Mouse (Mus musculus) heart, embryonic 11.5 days (tissue): ENCODE measurements around the gene Tcte1. TPM values are rescaled to one million over a fixed set of nuclear protein-coding genes. Genes with fewer than 3 reads are reported as not detected.

Experiments
- ATAC-seq: fragments of 200-750 bp; cut with Nextera tagmentation; replicated peaks from 2 replicates; pipeline ENCODE4 v1.8.0; 2017; ENCODE audit warnings: moderate library complexity; ENCODE audit not compliant: insufficient number of reproducible peaks, low FRiP score, low TSS enrichment
- H3K27ac ChIP-seq: fragments of 300-500 bp; sonication (generic); 2 replicates; pipeline ENCODE4 v1.5.1; 2014; ENCODE audit warnings: mild to moderate bottlenecking, low read depth, low read length
- H3K27me3 ChIP-seq: fragments of 300-500 bp; sonication (generic); 2 replicates; pipeline ENCODE4 v1.6.1; 2014; ENCODE audit warnings: mild to moderate bottlenecking, low read length, mixed read lengths; ENCODE audit not compliant: control insufficient read depth, insufficient read depth
- H3K36me3 ChIP-seq: fragments of 300-500 bp; sonication (generic); 2 replicates; pipeline ENCODE4 v1.6.1; 2014; ENCODE audit warnings: mild to moderate bottlenecking, low read length, moderate library complexity, mixed read lengths; ENCODE audit not compliant: control insufficient read depth, insufficient read depth
- H3K4me1 ChIP-seq: fragments of 300-500 bp; sonication (generic); 2 replicates; pipeline ENCODE4 v1.6.1; 2014; ENCODE audit warnings: low read length; ENCODE audit not compliant: control insufficient read depth, insufficient read depth
- H3K4me2 ChIP-seq: fragments of 300-500 bp; sonication (generic); 2 replicates; pipeline ENCODE4 v1.6.1; 2014; ENCODE audit warnings: mild to moderate bottlenecking, moderate library complexity
- H3K4me3 ChIP-seq: fragments of 300-500 bp; sonication (generic); 2 replicates; pipeline ENCODE4 v1.5.1; 2014; ENCODE audit warnings: low read depth, low read length
- H3K9ac ChIP-seq: fragments of 300-500 bp; sonication (generic); 2 replicates; pipeline ENCODE4 v1.6.1; 2014; ENCODE audit warnings: mild to moderate bottlenecking, low read depth, low read length, moderate library complexity
- H3K9me3 ChIP-seq: fragments of 300-500 bp; sonication (generic); replicated peaks from 2 replicates; pipeline ENCODE4 v1.6.1; 2016; ENCODE audit warnings: low read length; ENCODE audit not compliant: control insufficient read depth
- WGBS: fragments of 180-500 bp; shearing (Covaris S2); extraction: QIAGEN DNeasy Blood & Tissue Kit; methylation state at CpG from one replicate; pipeline ENCODE4 v1.1.7; 2014; ENCODE audit not compliant: insufficient replicate concordance; 5-methylcytosine and 5-hydroxymethylcytosine counted together
- polyA plus RNA-seq: library from polyadenylated mRNA; unstranded; fragments of >200 nt; fragmentation: Nextera tagmentation; extraction: Ambion mirVana; gene quantifications from 2 replicates; pipeline ENCODE4 v1.2.1, GENCODE M21; 2014

Gene Tcte1
- polyA plus RNA-seq, 1 experiment from 2014 or later: 0.13 TPM

GRCm38 (mm10) chr17:45566360-45567161, 43.3 kb downstream of the Tcte1 start:
- H3K9me3 ChIP-seq: no peaks in the 10 kb centered on the region
- no peak overlapping the region for H3K4me3 ChIP-seq
- no peaks in the 10 kb centered on the region for H3K27me3 ChIP-seq
- no peak overlapping the region for H3K9ac ChIP-seq
- ATAC-seq: no peak
- H3K36me3 ChIP-seq: peaks cover 44% of the 10 kb centered on the region
- H3K4me1 ChIP-seq: peaks cover 21% of the 10 kb centered on the region
- no peak overlapping the region for H3K4me2 ChIP-seq
- H3K27ac ChIP-seq: no peak overlapping the region
- 72% methylated on average over 18 of the region's 18 CpGs for WGBS

- no peaks in the 10 kb centered on the region for H3K27me3 ChIP-seq
- H3K27ac ChIP-seq: no peak overlapping the region
- no peak overlapping the region for H3K9ac ChIP-seq
- no peaks in the 10 kb centered on the region for H3K9me3 ChIP-seq
- 0 out of 2 replicates have a peak, but pooled peaks have one; percentile 9 for ATAC-seq
- H3K4me3 ChIP-seq: no peak overlapping the region
- peaks cover 23% of the 10 kb centered on the region for H3K4me1 ChIP-seq
- WGBS: 27% methylated on average over 4 of the region's 4 CpGs
- peaks cover 44% of the 10 kb centered on the region for H3K36me3 ChIP-seq
- no peak overlapping the region for H3K4me2 ChIP-seq
Observed at GRCm38 (mm10) chr17:45567162-45567601, 43.9 kb downstream of the Tcte1 start.

GRCm38 (mm10) chr17:45568990-45569389, 45.8 kb downstream of the Tcte1 start:
- H3K4me3 ChIP-seq: no peak overlapping the region
- H3K4me2 ChIP-seq: no peak overlapping the region
- H3K9me3 ChIP-seq: no peaks in the 10 kb centered on the region
- WGBS: 85% methylated on average over 12 of the region's 12 CpGs
- H3K27ac ChIP-seq: no peak overlapping the region
- H3K27me3 ChIP-seq: no peaks in the 10 kb centered on the region
- peaks cover 23% of the 10 kb centered on the region for H3K4me1 ChIP-seq
- H3K9ac ChIP-seq: no peak overlapping the region
- H3K36me3 ChIP-seq: peaks cover 44% of the 10 kb centered on the region
- no peak for ATAC-seq

DNA sequence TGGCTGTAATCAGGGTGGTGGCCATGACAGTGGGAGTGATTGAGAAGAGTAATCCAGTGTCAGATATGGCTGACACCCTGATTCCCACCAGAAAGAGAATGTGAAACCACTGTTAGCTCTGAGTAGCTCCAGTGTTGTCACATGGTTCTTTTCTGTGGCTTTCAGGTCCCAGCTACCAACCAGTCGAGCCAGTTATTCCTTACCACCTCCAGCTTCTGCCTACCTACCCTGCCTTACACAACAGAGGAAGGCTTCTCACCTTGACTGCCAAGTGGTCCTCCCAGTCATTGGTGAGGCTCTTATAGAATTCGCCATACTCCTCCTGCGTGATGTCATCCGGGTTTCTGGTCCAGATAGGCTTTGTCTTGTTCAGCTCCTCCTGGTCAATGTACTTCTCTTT, 46.8 kb downstream of the Tcte1 start:
- 80% methylated on average over 4 of the region's 4 CpGs for WGBS
- no peak for ATAC-seq
- no peak overlapping the region for H3K27ac ChIP-seq
- no peak overlapping the region for H3K9ac ChIP-seq
- peaks cover 22% of the 10 kb centered on the region for H3K4me1 ChIP-seq
- no peak overlapping the region for H3K4me2 ChIP-seq
- H3K4me3 ChIP-seq: no peak overlapping the region
- no peaks in the 10 kb centered on the region for H3K27me3 ChIP-seq
- H3K36me3 ChIP-seq: peaks cover 44% of the 10 kb centered on the region
- H3K9me3 ChIP-seq: no peaks in the 10 kb centered on the region

GRCm38 (mm10) chr17:45572103-45573086, 49.2 kb downstream of the Tcte1 start:
- Histone ChIP-seq H3K9ac (peak overlapping the region; percentile 100), H3K4me2 (peak overlapping the region; percentile 95), H3K27ac (peak overlapping the region; percentile 99), H3K27me3 (no peaks in the 10 kb centered on the region), H3K9me3 (no peaks in the 10 kb centered on the region), H3K36me3 (peaks cover 38% of the 10 kb centered on the region), H3K4me3 (peak overlapping the region; percentile 100), H3K4me1 (peaks cover 20% of the 10 kb centered on the region)
- under 1% methylated on average over 57 of the region's 57 CpGs for WGBS
- ATAC-seq: peak; percentile 60

DNA sequence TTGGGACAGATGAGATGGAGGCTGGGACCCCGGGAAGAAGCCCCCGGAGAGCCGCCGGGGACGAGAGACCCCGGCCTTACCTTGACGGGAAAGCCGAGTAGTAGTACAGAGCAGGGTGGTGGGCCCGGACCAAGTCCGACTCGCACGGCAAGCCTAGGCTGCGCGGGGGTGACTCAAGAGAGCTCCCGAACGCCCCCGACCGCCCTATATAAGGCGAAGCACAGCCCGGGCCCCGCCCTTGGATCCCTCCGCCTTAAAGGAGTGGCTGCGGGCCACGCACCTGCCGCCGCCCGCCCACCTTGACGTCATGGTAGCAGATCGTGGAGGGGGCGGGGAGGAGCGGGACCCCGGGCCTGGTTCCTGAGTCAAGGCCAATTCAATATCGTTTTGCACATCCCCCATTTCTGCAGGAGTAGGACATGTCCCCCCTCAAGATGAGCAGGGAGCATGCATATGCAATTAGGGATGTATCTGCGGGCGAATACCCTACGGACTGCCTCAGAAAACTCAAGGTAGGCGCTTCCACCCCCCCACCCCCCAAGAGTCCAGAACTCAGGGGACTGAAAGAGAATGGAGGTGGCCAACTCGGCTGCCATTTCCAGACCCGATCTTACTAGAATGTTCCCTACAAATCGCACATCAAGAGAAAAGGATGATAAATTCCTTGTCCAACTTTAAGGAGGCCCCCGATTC, 50.0 kb downstream of the Tcte1 start, which contains the start of gene Hsp90ab1:
Hsp90ab1 (minus strand) TSS at position 185 of the 693 bp plus-strand sequence.
- H3K4me2 ChIP-seq: peak within 1 kb of the TSS; percentile 95
- no peaks in the 10 kb centered on the region for H3K9me3 ChIP-seq
- H3K27ac ChIP-seq: peak within 1 kb of the TSS; percentile 99
- H3K27me3 ChIP-seq: no peaks in the 10 kb centered on the region
- peak; percentile 86 for ATAC-seq
- H3K36me3 ChIP-seq: peaks cover 33% of the 10 kb centered on the region
- peak within 1 kb of the TSS; percentile 100 for H3K4me3 ChIP-seq
- H3K4me1 ChIP-seq: peaks cover 21% of the 10 kb centered on the region
- H3K9ac ChIP-seq: peak within 1 kb of the TSS; percentile 100
- under 1% methylated on average over 41 of the region's 41 CpGs for WGBS

DNA sequence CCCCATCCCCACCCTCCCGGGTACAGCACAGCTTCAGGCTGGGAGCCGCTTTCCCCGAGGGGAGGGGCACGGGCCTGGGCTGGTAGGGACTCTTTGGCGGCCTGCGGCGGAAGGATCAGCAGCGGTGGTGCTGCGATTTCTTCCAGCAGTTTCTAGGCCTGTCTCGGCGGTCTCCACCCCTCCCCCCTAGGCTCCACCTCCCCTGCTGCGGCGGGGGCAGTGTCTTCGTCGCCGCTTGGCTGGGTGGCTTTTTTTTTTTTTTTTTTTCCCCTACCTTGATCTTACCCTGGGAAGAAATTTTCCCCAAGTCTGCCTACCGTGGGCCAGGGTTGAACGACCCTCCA, 50.5 kb downstream of the Tcte1 start:
- Histone ChIP-seq H3K36me3 (peaks cover 27% of the 10 kb centered on the region), H3K9ac (peak overlapping the region; percentile 100), H3K4me3 (peak overlapping the region; percentile 100), H3K4me1 (peaks cover 23% of the 10 kb centered on the region), H3K27ac (peak overlapping the region; percentile 99), H3K27me3 (no peaks in the 10 kb centered on the region), H3K4me2 (peak overlapping the region; percentile 95), H3K9me3 (no peaks in the 10 kb centered on the region)
- WGBS: under 1% methylated on average over 18 of the region's 18 CpGs
- peak; percentile 77 for ATAC-seq
